Mouse (Mus musculus) liver, embryonic 15.5 days (tissue): Measurements from ENCODE around the gene Ubqln1. TPM values are rescaled to one million over a fixed set of nuclear protein-coding genes. Genes with fewer than 3 reads are reported as not detected.

Experiments
- ATAC-seq: fragments of 200-750 bp; cut with Nextera tagmentation; 2 replicates; pipeline ENCODE4 v1.8.0; 2017; ENCODE audit warnings: moderate number of reproducible peaks, mild to moderate bottlenecking, moderate library complexity; ENCODE audit not compliant: insufficient read depth
- H3K27ac ChIP-seq: fragments of 300-500 bp; sonication (generic); replicated peaks from 2 replicates; pipeline ENCODE4 v1.5.1; 2015; ENCODE audit warnings: mild to moderate bottlenecking, inconsistent platforms
- H3K27me3 ChIP-seq: fragments of 300-500 bp; sonication (generic); 2 replicates; pipeline ENCODE4 v1.6.1; 2015; ENCODE audit warnings: mild to moderate bottlenecking, inconsistent platforms
- H3K36me3 ChIP-seq: fragments of 300-500 bp; sonication (generic); replicated peaks from 2 replicates; pipeline ENCODE4 v1.6.1; 2015; ENCODE audit warnings: moderate library complexity, mild to moderate bottlenecking, inconsistent platforms
- H3K4me1 ChIP-seq: fragments of 300-500 bp; sonication (generic); replicated peaks from 2 replicates; pipeline ENCODE4 v1.6.1; 2015; ENCODE audit warnings: inconsistent platforms
- H3K4me2 ChIP-seq: fragments of 300-500 bp; sonication (generic); 2 replicates; pipeline ENCODE4 v1.6.1; 2015; ENCODE audit warnings: moderate library complexity, mild to moderate bottlenecking, inconsistent platforms
- H3K4me3 ChIP-seq: fragments of 300-500 bp; sonication (generic); replicated peaks from 2 replicates; pipeline ENCODE4 v1.5.1; 2015; ENCODE audit warnings: mild to moderate bottlenecking, inconsistent platforms
- H3K9ac ChIP-seq: fragments of 300-500 bp; sonication (generic); 2 replicates; pipeline ENCODE4 v1.6.1; 2015; ENCODE audit warnings: moderate library complexity, mild to moderate bottlenecking, inconsistent platforms
- H3K9me3 ChIP-seq: fragments of 300-500 bp; sonication (generic); replicated peaks from 2 replicates; pipeline ENCODE4 v1.6.1; 2016; ENCODE audit warnings: inconsistent platforms
- WGBS: fragments of 180-500 bp; shearing (Covaris S2); methylation state at CpG from one replicate; pipeline ENCODE4 v1.1.7; 2015; ENCODE audit warnings: mixed read lengths; ENCODE audit not compliant: insufficient replicate concordance; 5-methylcytosine and 5-hydroxymethylcytosine counted together
- polyA plus RNA-seq: library from polyadenylated mRNA; unstranded; fragments of >200 nt; fragmentation: Nextera tagmentation; extraction: Ambion mirVana; gene quantifications from 2 replicates; pipeline ENCODE4 v1.2.1, GENCODE M21; 2015

The Ubqln1 gene
- 42.4 and 45.2 TPM in 2 replicates for polyA plus RNA-seq

DNA sequence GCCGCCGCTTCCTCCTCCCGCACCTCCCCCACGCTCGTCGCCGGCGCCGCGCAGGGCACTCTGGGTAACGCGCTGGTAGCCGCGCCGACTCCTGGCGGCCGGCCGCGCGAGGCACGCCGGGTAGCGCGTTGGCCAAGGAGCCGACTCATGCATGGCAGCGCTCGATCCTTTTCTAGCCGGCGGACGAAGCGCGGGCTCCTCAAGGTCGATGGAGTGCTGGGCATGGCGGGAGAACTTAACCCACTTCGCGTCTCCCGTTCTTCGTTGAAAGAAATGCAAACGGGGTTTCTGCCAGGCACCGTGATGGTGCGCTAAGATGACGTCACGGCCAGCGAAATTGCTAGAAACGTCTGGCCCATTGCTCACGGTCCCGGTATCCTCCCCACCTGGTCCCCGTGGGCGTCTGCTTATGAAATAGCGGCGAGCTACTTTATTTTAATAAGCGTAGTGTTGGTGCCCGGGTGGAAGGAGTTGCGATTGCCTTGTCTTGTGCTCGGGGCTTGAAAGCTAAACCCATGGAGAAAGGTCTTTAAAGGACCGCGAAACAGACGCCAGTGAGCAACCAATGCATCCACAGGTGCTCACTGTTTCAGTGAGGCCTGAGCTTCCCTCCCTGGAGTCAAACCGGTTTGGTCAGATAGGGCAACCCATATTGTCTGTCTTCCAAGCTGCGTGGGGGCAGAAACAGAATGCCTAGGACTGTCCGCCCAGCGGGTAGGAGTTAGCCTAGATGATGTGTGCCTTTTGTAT, at the start of gene Ubqln1:
Gene Ubqln1, minus strand, starts transcription at position 62 of the 750 bp plus-strand sequence.
- Histone ChIP-seq H3K4me3 (peak within 1 kb of the TSS; percentile 82), H3K9me3 (no peaks in the 10 kb centered on the region), H3K27me3 (no peaks in the 10 kb centered on the region), H3K27ac (peak within 1 kb of the TSS; percentile 83), H3K36me3 (no peaks in the 10 kb centered on the region), H3K4me1 (peaks cover 34% of the 10 kb centered on the region), H3K9ac (peak within 1 kb of the TSS; percentile 92), H3K4me2 (peak within 1 kb of the TSS; percentile 91)
- peak; percentile 93 for ATAC-seq
- WGBS = 2% methylated on average over 62 of the region's 62 CpGs

DNA sequence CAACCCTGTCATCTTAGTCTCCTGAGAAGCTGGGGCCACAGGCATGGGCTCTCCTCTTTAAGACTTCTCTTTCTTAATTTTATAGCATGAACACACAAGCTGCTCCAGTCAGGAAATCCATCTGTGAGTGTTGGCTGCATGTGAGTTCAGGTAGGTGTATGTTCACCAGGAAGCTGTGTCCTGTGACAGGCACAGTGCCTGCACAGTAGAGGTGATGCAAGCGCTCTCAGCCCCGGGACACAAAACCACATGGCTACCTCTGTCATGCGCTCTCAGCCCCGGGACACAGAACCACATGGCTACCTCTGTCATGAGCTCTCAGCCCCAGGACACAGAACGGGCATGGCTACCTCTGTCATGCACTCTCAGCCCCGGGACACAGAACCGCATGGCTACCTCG, 48.1 kb upstream of the Ubqln1 start:
- no peaks in the 10 kb centered on the region for H3K27me3 ChIP-seq
- 69% methylated on average over 8 of the region's 8 CpGs for WGBS
- H3K4me3 ChIP-seq = no peak overlapping the region
- no peak overlapping the region for H3K9ac ChIP-seq
- no peaks in the 10 kb centered on the region for H3K9me3 ChIP-seq
- no peaks in the 10 kb centered on the region for H3K36me3 ChIP-seq
- H3K4me2 ChIP-seq = no peak overlapping the region
- H3K4me1 ChIP-seq = peaks cover 4% of the 10 kb centered on the region
- H3K27ac ChIP-seq = no peak overlapping the region
- ATAC-seq = no peak

DNA sequence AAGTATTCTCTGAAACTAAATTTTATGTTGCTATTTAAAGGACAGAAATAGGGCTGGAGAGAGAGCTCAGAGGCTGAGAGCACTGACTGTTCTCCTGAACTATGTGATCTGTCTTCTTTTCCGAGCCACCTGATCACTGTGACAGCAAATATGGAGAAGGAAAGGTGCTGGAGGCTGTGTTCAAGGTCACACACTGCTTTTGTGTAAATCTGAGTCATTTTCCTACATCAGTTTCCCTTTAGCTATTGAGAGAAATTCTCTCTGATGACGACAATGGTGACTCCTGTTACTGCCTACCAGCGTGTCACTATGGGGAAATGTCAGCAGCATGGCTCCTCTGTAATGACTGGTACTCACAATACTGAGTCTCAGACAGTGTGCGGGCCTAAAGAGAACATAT, 46.2 kb upstream of the Ubqln1 start:
- no peak for ATAC-seq
- WGBS = 62% methylated on average over 4 of the region's 4 CpGs
- H3K4me2 ChIP-seq = no peak overlapping the region
- no peaks in the 10 kb centered on the region for H3K27me3 ChIP-seq
- no peak overlapping the region for H3K4me3 ChIP-seq
- H3K27ac ChIP-seq = no peak overlapping the region
- H3K4me1 ChIP-seq = peaks cover 4% of the 10 kb centered on the region
- H3K36me3 ChIP-seq = no peaks in the 10 kb centered on the region
- H3K9ac ChIP-seq = no peak overlapping the region
- H3K9me3 ChIP-seq = no peaks in the 10 kb centered on the region

DNA sequence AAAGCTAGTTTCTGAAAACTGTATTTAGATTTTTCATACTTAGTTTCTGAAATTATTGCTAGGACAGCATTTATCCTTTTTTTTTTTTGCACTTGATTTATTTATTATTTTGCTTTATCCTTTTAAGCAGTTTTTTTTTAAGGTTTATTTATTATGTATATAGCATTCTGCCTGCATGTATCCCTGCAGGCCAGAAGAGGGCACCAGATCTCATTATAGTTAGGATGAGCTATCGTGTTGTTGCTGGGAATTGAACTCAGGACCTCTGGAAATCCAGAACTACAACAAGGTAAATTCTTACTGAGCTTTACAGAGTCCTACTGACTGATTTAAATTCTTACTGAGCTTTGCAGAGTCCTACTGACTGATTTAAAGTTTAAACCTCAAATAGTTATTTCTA, 37.8 kb upstream of the Ubqln1 start:
- H3K27me3 ChIP-seq = no peaks in the 10 kb centered on the region
- no peaks in the 10 kb centered on the region for H3K36me3 ChIP-seq
- no peak for ATAC-seq
- no peaks in the 10 kb centered on the region for H3K4me1 ChIP-seq
- H3K27ac ChIP-seq = no peak overlapping the region
- no peak overlapping the region for H3K4me3 ChIP-seq
- H3K4me2 ChIP-seq = no peak overlapping the region
- WGBS = 62% methylated on average over 1 of the region's 1 CpGs
- no peaks in the 10 kb centered on the region for H3K9me3 ChIP-seq
- H3K9ac ChIP-seq = no peak overlapping the region

DNA sequence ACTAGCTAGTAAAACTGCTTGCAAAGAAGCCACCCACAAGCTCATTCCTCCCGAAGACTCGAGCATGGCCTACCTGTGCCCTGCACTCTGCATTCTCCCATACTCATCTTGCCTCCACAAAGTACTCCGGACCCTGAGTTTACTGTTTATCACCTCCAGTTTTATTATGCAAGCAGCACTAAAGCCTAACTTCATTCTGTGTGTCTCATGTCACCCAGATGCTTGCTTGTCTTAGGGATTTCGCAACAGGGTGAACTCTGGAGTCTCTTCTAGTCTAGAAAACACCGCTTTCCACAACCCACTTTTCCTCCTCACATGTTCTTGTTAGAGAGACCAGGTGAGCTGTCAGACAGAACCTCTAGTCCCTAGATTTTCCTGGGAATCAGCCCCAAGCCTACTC, 33.5 kb upstream of the Ubqln1 start:
- WGBS = 71% methylated on average over 5 of the region's 5 CpGs
- H3K4me1 ChIP-seq = 0 out of 2 replicates have a peak, but pooled peaks cover 4% of the 10 kb centered on the region
- no peaks in the 10 kb centered on the region for H3K27me3 ChIP-seq
- no peaks in the 10 kb centered on the region for H3K9me3 ChIP-seq
- ATAC-seq = no peak
- H3K4me3 ChIP-seq = no peak overlapping the region
- H3K9ac ChIP-seq = no peak overlapping the region
- no peak overlapping the region for H3K27ac ChIP-seq
- no peak overlapping the region for H3K4me2 ChIP-seq
- H3K36me3 ChIP-seq = no peaks in the 10 kb centered on the region

DNA sequence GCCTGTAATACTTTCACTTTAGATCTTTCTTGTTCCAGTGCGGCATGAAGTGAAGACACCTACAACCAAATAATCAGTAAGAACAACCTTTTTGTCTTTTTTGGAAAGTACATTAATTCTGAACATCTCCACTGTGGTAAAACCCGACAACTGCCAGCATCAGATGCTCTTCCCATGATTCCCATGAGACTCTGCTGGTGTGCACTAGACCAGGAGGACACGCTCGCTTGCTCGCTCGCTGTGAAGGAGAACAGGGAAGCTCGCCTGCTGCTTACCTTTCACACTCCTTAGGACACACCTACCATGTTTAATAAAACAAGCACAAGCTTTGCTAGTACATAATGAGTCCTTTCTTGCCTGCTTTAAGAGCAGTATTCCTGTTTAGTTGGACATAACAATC, 21.1 kb upstream of the Ubqln1 start:
- Histone ChIP-seq H3K9me3 (no peaks in the 10 kb centered on the region), H3K4me1 (no peaks in the 10 kb centered on the region), H3K27me3 (no peaks in the 10 kb centered on the region), H3K36me3 (no peaks in the 10 kb centered on the region), H3K4me3 (no peak overlapping the region), H3K27ac (no peak overlapping the region), H3K4me2 (no peak overlapping the region), H3K9ac (no peak overlapping the region)
- no peak for ATAC-seq
- 84% methylated on average over 7 of the region's 7 CpGs for WGBS

DNA sequence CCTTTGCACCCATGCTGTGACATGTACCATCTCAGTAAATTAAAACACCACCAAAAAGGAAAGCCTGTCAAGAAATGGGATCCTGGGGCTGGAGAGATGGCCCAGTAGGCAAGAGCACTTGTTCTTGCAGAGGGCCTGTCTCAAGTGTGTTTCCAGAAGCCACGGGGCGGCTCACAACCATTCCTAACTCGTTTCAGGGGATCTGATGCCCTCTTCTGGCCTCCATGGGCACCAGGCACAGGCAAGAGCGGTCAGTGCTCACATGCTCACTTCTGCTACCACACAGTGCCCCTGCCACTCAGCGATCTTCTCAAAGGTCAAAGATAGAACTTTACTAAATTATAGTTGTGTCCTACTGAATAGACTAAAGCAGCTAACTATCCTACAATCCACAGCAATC, 17.2 kb upstream of the Ubqln1 start:
- Histone ChIP-seq H3K4me2 (no peak overlapping the region), H3K27ac (no peak overlapping the region), H3K9ac (no peak overlapping the region), H3K9me3 (no peaks in the 10 kb centered on the region), H3K4me1 (no peaks in the 10 kb centered on the region), H3K27me3 (no peaks in the 10 kb centered on the region), H3K4me3 (no peak overlapping the region), H3K36me3 (no peaks in the 10 kb centered on the region)
- no peak for ATAC-seq
- 47% methylated on average over 5 of the region's 5 CpGs for WGBS

DNA sequence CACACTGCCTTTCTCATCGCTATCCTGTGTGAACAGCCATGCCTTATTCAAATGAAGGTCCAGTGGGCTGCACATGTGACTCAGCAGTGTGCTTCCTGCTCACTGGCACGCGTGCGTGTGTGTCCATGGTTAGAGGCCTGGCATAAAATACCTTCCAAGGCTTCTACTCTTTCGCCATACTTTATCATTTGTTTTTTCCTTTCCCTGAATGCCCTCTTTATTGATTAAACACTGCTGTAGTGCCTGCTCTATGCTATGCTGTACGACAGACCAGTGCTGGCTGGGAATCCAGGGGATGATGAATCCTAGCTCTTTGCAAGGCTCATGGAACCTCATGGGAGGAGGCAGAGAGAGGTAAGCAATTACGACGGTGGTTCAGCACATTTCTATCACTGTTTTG, 16.6 kb upstream of the Ubqln1 start:
- Histone ChIP-seq H3K9ac (no peak overlapping the region), H3K9me3 (no peaks in the 10 kb centered on the region), H3K27me3 (no peaks in the 10 kb centered on the region), H3K27ac (no peak overlapping the region), H3K36me3 (no peaks in the 10 kb centered on the region), H3K4me3 (no peak overlapping the region), H3K4me1 (no peaks in the 10 kb centered on the region), H3K4me2 (no peak overlapping the region)
- 72% methylated on average over 8 of the region's 8 CpGs for WGBS
- ATAC-seq = no peak

DNA sequence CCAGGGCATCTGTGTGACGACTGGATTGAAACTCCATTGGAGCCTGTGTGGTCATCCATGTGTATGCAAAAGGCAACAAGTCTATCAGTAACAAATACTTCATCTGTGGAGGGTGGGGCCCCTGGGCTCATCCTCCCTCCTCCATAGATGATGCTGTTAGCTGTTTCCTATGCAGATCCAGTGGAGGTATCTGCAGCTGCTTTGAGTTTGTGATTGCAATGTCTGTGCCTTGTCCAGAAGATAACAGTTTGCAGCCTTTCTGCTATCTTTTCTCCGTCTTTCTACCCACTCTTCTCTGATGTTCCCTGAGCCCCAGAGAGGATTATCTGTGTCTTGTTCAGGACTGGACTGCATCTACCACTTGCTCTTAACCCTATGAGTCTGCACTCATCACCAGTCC, 13.2 kb upstream of the Ubqln1 start:
- no peak overlapping the region for H3K27ac ChIP-seq
- WGBS = 36% methylated on average over 2 of the region's 2 CpGs
- H3K4me2 ChIP-seq = no peak overlapping the region
- ATAC-seq = no peak
- no peak overlapping the region for H3K9ac ChIP-seq
- no peaks in the 10 kb centered on the region for H3K27me3 ChIP-seq
- no peak overlapping the region for H3K4me3 ChIP-seq
- no peaks in the 10 kb centered on the region for H3K9me3 ChIP-seq
- H3K36me3 ChIP-seq = no peaks in the 10 kb centered on the region
- H3K4me1 ChIP-seq = no peaks in the 10 kb centered on the region

DNA sequence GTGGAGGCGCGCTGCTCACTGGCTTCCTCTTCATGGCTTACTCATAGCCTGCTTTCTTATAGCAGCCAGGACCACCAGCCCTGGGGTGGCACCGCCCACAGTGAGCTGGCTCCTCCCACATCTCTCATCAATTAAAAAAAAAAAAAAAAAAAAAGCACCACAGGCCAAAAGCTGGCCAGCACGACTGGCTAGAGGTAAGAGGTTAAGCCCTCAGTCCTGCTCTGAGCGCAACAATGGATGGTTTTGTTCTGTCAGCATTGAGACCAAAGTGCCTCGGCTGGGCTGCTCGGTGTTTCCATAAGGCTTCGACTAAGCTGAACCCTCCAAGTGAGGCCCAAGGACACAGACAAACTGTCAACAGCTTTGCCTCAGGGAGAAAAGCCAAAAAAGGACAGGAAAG, 10.2 kb upstream of the Ubqln1 start:
- 62% methylated on average over 8 of the region's 8 CpGs for WGBS
- Histone ChIP-seq H3K9ac (no peak overlapping the region), H3K27me3 (no peaks in the 10 kb centered on the region), H3K9me3 (no peaks in the 10 kb centered on the region), H3K4me3 (no peak overlapping the region), H3K36me3 (no peaks in the 10 kb centered on the region), H3K4me2 (no peak overlapping the region), H3K27ac (no peak overlapping the region), H3K4me1 (no peaks in the 10 kb centered on the region)
- ATAC-seq = no peak

DNA sequence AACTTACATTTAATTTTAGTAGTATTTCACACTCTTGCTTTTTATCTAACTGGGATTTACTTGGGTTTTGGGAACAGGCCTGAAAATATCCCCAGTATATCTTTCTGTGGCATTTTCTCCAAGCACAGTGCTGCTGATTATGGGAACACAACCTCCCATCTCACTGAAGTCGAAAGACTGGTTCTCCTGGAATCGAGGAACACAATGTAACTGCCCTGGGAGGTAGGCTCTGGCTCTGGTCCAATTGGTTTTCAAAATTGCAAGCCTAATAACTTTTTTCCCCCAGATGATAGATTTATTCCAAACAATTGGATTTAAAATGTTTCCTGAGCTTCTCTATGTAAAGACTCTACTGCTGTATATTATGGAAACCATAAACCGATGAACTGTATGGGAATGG, 4.8 kb upstream of the Ubqln1 start:
- Histone ChIP-seq H3K9ac (no peak overlapping the region), H3K4me3 (no peak overlapping the region), H3K27ac (no peak overlapping the region), H3K27me3 (no peaks in the 10 kb centered on the region), H3K36me3 (no peaks in the 10 kb centered on the region), H3K9me3 (no peaks in the 10 kb centered on the region), H3K4me2 (no peak overlapping the region), H3K4me1 (peaks cover 8% of the 10 kb centered on the region)
- WGBS = 68% methylated on average over 3 of the region's 3 CpGs
- no peak for ATAC-seq

DNA sequence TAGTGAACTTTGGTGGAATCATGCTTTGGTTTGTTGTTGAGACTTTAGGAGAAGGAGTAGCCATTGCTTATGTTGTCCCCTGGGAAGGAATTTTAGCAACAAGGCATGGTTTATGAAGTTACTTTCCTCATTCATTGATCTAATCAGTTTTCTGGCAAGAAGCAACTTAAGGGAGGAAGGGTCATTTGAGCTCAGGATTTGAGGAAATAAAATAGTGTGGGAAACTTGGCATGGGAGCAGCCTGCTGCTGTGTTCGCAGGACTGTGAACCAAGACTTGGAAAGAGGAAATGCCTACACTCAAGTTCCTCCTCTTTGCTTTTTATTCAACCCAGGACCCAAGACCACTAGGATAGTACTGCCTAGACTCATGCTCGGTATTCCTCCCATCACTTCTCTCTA, 2.1 kb upstream of the Ubqln1 start:
- Histone ChIP-seq H3K9me3 (no peaks in the 10 kb centered on the region), H3K9ac (no peak overlapping the region), H3K27ac (no peak overlapping the region), H3K4me3 (no peak overlapping the region), H3K27me3 (no peaks in the 10 kb centered on the region), H3K4me2 (no peak overlapping the region), H3K4me1 (peaks cover 30% of the 10 kb centered on the region), H3K36me3 (no peaks in the 10 kb centered on the region)
- 68% methylated on average over 2 of the region's 2 CpGs for WGBS
- ATAC-seq = no peak
